Mouse (Mus musculus): ENCODE measurements at regions not wholly inside any gene's neighbourhood (a gene's known extent, or its start where the extent isn't known, plus 50 kb on each side); places are given as distances from the start of the nearest gene placed in this dataset.

DNA sequence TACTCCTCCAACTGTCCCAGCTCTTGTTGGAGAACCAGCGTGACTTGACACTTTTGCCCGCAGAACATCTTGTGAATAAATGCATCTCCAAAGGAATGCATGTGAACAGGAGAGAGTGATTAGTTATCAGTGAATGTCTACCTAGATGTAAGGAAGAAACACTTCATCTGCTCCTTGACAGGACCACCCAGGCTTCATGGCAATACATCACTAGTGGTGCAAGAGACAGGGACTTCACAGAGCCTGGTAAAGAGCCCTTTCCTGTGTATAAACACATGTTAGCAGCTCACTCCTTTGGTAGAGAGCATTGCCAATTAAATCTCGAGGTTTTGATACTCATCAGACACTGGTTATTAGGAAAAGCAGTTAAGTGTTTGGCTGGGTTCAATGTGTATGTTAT is 229.3 kb upstream of the Tet2 start:
- TF ChIP-seq ZNF384 (IDR thresholded peaks at IDR 0.05; ENCODE audit: low read depth, low read length): no peak
- no peak for TF ChIP-seq HCFC1 (IDR thresholded peaks at IDR 0.05; ENCODE audit: borderline replicate concordance, insufficient read depth, low read length)

Measured in ES-E14 (cell line).